Mouse (Mus musculus): ENCODE measurements around the gene Dennd1a.

DNA sequence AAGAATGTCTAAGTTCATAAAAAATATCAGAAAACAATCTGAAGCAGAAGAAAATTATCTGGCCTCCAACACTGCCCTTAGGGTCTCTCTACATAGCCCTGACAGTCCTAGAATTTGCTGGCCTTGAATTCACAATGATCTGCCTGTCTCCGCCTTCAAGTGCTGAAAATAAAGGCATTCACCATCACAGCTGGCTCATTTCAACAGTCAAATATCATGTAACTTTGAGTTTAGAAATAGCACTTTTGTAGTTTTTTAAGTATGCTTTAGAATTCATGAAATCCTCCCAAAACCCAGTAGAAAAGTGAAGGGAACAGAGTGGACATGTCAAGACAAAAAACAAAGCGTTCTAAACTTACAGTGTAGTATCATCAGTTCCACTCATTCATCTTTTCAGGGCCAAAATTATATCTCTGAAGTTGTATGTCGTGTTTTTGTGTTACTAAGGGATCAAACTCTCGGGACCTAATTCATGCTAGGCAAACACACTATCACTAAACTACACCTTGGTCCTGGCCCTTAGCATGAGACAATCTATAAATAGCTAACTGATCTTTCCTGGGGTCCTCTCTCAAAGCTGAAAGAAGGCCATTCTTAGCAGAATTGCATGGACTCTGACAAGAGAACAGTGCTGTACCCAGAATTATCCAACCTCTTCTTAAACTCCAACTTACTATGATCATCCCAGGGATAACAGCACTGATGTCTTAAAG lies 110.2 kb downstream of the Dennd1a start:
- no peak for TF ChIP-seq POLR2A (IDR thresholded peaks at IDR 0.05; ENCODE audit: extremely low read depth, insufficient read depth, low read length)
- TF ChIP-seq CTCF (IDR thresholded peaks at IDR 0.05; ENCODE audit: low read depth, low read length) = no peak

Measured in liver, adult 2 months (tissue).